Mouse (Mus musculus) midbrain, embryonic 12.5 days (tissue): Measurements from ENCODE around the gene Osbpl3. TPM values are rescaled to one million over a fixed set of nuclear protein-coding genes. Genes with fewer than 3 reads are reported as not detected.

Experiments
- ATAC-seq: fragments of 200-750 bp; cut with Nextera tagmentation; 2 replicates; pipeline ENCODE4 v1.8.0; 2017; ENCODE audit warnings: low read depth, moderate TSS enrichment, moderate library complexity; ENCODE audit not compliant: low FRiP score
- H3K27ac ChIP-seq: fragments of 300-500 bp; sonication (generic); replicated peaks from 2 replicates; pipeline ENCODE4 v1.5.1; 2016; ENCODE audit warnings: mild to moderate bottlenecking
- H3K27me3 ChIP-seq: fragments of 300-500 bp; sonication (generic); 2 replicates; pipeline ENCODE4 v1.6.1; 2016; ENCODE audit warnings: mild to moderate bottlenecking
- H3K36me3 ChIP-seq: fragments of 300-500 bp; sonication (generic); 2 replicates; pipeline ENCODE4 v1.6.1; 2016
- H3K4me1 ChIP-seq: fragments of 300-500 bp; sonication (generic); 2 replicates; pipeline ENCODE4 v1.6.1; 2016
- H3K4me2 ChIP-seq: fragments of 300-500 bp; sonication (generic); replicated peaks from 2 replicates; pipeline ENCODE4 v1.6.1; 2016; ENCODE audit warnings: mild to moderate bottlenecking, moderate library complexity
- H3K4me3 ChIP-seq: fragments of 300-500 bp; sonication (generic); 2 replicates; pipeline ENCODE4 v1.5.1; 2016; ENCODE audit warnings: mild to moderate bottlenecking
- H3K9ac ChIP-seq: fragments of 300-500 bp; sonication (generic); replicated peaks from 2 replicates; pipeline ENCODE4 v1.6.1; 2016; ENCODE audit warnings: mild to moderate bottlenecking, moderate library complexity
- H3K9me3 ChIP-seq: fragments of 300-500 bp; sonication (generic); 2 replicates; pipeline ENCODE4 v1.6.1; 2016; ENCODE audit warnings: mild to moderate bottlenecking
- WGBS: fragments of 180-500 bp; shearing (Covaris S2); methylation state at CpG from one replicate; pipeline ENCODE4 v1.1.7; 2016; 5-methylcytosine and 5-hydroxymethylcytosine counted together
- polyA plus RNA-seq: library from polyadenylated mRNA; unstranded; fragments of >200 nt; fragmentation: Nextera tagmentation; extraction: Ambion mirVana; gene quantifications from 2 replicates; pipeline ENCODE4 v1.2.1, GENCODE M21; 2016

The Osbpl3 gene
- polyA plus RNA-seq, 1 experiment from 2014 or later: 9.5 TPM

GRCm38 (mm10) chr6:50316795-50317505, 139.1 kb downstream of the Osbpl3 start:
- Histone ChIP-seq H3K9me3 (no peaks in the 10 kb centered on the region), H3K9ac (no peak overlapping the region), H3K4me1 (peaks cover 14% of the 10 kb centered on the region), H3K27ac (no peak overlapping the region), H3K36me3 (no peaks in the 10 kb centered on the region), H3K27me3 (no peaks in the 10 kb centered on the region), H3K4me3 (no peak overlapping the region), H3K4me2 (no peak overlapping the region)
- 95% methylated on average over 7 of the region's 7 CpGs for WGBS
- no peak for ATAC-seq

GRCm38 (mm10) chr6:50314406-50315071, 141.5 kb downstream of the Osbpl3 start:
- WGBS: 78% methylated on average over 12 of the region's 12 CpGs
- Histone ChIP-seq H3K27me3 (no peaks in the 10 kb centered on the region), H3K36me3 (no peaks in the 10 kb centered on the region), H3K4me3 (no peak overlapping the region), H3K9ac (no peak overlapping the region), H3K4me1 (peaks cover 14% of the 10 kb centered on the region), H3K27ac (no peak overlapping the region), H3K9me3 (no peaks in the 10 kb centered on the region), H3K4me2 (no peak overlapping the region)
- ATAC-seq: no peak

GRCm38 (mm10) chr6:50312647-50313046, 143.4 kb downstream of the Osbpl3 start:
- Histone ChIP-seq H3K9ac (no peak overlapping the region), H3K36me3 (no peaks in the 10 kb centered on the region), H3K9me3 (no peaks in the 10 kb centered on the region), H3K4me3 (no peak overlapping the region), H3K4me2 (no peak overlapping the region), H3K27me3 (no peaks in the 10 kb centered on the region), H3K27ac (no peak overlapping the region), H3K4me1 (0 out of 2 replicates have a peak, but pooled peaks cover 2% of the 10 kb centered on the region)
- 48% methylated on average over 4 of the region's 4 CpGs for WGBS
- ATAC-seq: peak; percentile 44; the same call in 1 of the 2 replicates

GRCm38 (mm10) chr6:50309019-50309418, 147.0 kb downstream of the Osbpl3 start:
- Histone ChIP-seq H3K36me3 (no peaks in the 10 kb centered on the region), H3K4me3 (no peak overlapping the region), H3K9me3 (no peaks in the 10 kb centered on the region), H3K27me3 (no peaks in the 10 kb centered on the region), H3K27ac (no peak overlapping the region), H3K4me1 (no peaks in the 10 kb centered on the region), H3K9ac (no peak overlapping the region), H3K4me2 (no peak overlapping the region)
- WGBS: 35% methylated on average over 6 of the region's 6 CpGs
- no peak for ATAC-seq

DNA sequence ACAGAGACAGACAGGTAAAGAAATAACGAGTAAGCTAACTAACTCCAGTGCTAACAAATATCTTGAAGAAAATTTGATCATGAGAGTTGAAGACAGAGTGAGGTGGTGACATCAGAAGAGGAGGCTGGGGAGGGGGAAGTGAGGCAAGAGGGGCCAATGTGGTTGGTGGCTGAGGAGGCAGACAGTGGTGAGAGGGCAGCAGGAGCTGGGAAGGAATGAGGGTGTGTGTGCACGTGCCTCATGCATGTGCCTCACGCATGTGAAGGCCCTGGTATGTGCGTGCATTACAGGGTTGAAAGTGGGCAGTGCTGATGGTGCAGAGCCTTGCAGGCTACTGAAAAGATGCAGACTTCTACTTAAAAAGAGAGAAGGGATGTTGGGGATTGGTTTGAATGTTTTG, 149.4 kb downstream of the Osbpl3 start:
- H3K9ac ChIP-seq: no peak overlapping the region
- no peak overlapping the region for H3K27ac ChIP-seq
- H3K27me3 ChIP-seq: no peaks in the 10 kb centered on the region
- H3K4me3 ChIP-seq: no peak overlapping the region
- WGBS: 88% methylated on average over 4 of the region's 4 CpGs
- ATAC-seq: no peak
- no peaks in the 10 kb centered on the region for H3K36me3 ChIP-seq
- no peaks in the 10 kb centered on the region for H3K9me3 ChIP-seq
- H3K4me1 ChIP-seq: no peaks in the 10 kb centered on the region
- H3K4me2 ChIP-seq: no peak overlapping the region

GRCm38 (mm10) chr6:50304949-50305491, 151.0 kb downstream of the Osbpl3 start:
- 66% methylated on average over 4 of the region's 4 CpGs for WGBS
- H3K27ac ChIP-seq: no peak overlapping the region
- H3K9ac ChIP-seq: no peak overlapping the region
- H3K4me3 ChIP-seq: no peak overlapping the region
- no peaks in the 10 kb centered on the region for H3K9me3 ChIP-seq
- H3K4me1 ChIP-seq: 0 out of 2 replicates have a peak, but pooled peaks cover 2% of the 10 kb centered on the region
- no peaks in the 10 kb centered on the region for H3K27me3 ChIP-seq
- ATAC-seq: no peak
- no peaks in the 10 kb centered on the region for H3K36me3 ChIP-seq
- no peak overlapping the region for H3K4me2 ChIP-seq

DNA sequence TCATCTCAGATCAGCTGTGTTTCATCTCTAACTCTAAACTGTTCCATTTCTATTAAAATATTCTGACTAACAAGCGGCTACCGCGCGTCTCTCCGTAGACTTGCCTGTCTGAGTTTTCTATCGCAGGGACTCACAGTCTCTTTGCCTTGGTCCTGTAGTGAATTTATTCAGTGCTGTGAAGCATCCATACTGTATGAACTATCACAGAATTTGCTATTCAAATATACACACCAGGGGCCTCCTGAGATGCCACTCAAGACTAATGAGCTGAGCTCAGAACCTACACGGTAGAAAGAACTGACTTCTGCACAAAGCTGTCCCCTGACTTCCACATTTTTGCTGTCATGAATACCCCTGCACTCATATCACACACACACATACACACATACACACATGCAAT, 154.9 kb downstream of the Osbpl3 start:
- 55% methylated on average over 7 of the region's 7 CpGs for WGBS
- Histone ChIP-seq H3K4me2 (no peak overlapping the region), H3K4me1 (0 out of 2 replicates have a peak, but pooled peaks cover 2% of the 10 kb centered on the region)

DNA sequence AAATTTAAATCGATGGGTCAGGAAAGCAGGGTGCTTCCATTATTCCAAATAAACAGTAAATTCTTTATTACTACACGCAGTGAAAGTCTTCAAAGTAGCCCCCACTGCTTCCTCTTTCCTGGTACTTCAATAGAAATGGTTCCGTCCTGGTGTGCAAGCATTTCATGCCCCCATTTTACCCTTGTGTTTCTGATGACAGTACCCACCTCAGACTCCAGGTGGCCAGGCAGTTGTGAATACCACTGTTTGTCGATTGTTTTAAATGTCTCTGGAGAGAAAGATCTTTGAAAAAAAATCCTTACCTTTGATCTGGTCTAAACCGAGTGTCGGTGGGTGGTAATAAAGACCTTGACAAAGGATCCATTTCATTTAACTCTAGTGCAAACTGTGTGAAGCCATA, 155.4 kb downstream of the Osbpl3 start:
- WGBS: 49% methylated on average over 6 of the region's 6 CpGs
- no peaks in the 10 kb centered on the region for H3K36me3 ChIP-seq
- no peaks in the 10 kb centered on the region for H3K9me3 ChIP-seq
- no peak overlapping the region for H3K9ac ChIP-seq
- H3K27me3 ChIP-seq: no peaks in the 10 kb centered on the region
- 0 out of 2 replicates have a peak, but pooled peaks cover 2% of the 10 kb centered on the region for H3K4me1 ChIP-seq
- 0 out of 2 replicates have a peak overlapping the region, but pooled peaks have one; percentile 25 for H3K27ac ChIP-seq
- H3K4me2 ChIP-seq: no peak overlapping the region
- ATAC-seq: no peak
- no peak overlapping the region for H3K4me3 ChIP-seq

More for the DNA sequence above, 154.9 kb downstream of the Osbpl3 start:
- Histone ChIP-seq H3K27ac (peak overlapping the region; percentile 25; the same call in 1 of the 2 replicates), H3K4me3 (no peak overlapping the region), H3K9me3 (no peaks in the 10 kb centered on the region), H3K27me3 (no peaks in the 10 kb centered on the region), H3K9ac (no peak overlapping the region), H3K36me3 (no peaks in the 10 kb centered on the region)
- ATAC-seq: no peak

GRCm38 (mm10) chr6:50299071-50299470, 156.9 kb downstream of the Osbpl3 start:
- H3K4me1 ChIP-seq: 0 out of 2 replicates have a peak, but pooled peaks cover 2% of the 10 kb centered on the region
- no peak overlapping the region for H3K4me2 ChIP-seq
- H3K36me3 ChIP-seq: no peaks in the 10 kb centered on the region
- no peak overlapping the region for H3K27ac ChIP-seq
- H3K4me3 ChIP-seq: no peak overlapping the region
- 87% methylated on average over 7 of the region's 7 CpGs for WGBS
- no peaks in the 10 kb centered on the region for H3K9me3 ChIP-seq
- H3K27me3 ChIP-seq: no peaks in the 10 kb centered on the region
- H3K9ac ChIP-seq: no peak overlapping the region
- no peak for ATAC-seq

DNA sequence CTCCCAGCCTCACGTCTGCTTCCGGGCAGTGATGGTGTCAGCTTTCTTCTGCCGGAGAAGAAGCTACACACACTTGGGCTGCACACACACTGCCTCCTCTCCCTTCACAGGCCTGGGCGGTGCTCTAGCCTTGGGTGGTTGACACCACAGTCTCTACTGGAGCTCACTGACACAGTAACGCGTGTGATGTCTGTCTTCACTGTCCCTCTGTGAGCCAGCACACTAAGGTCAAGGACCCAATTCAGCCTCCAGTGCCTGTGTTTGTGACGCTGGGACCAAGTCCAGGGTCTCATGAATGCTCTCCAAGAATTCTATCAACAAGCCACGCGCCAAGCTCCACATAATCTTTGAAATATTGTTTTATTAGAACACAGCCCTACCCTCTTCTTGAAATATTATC, 158.3 kb downstream of the Osbpl3 start:
- Histone ChIP-seq H3K9ac (no peak overlapping the region), H3K36me3 (no peaks in the 10 kb centered on the region), H3K9me3 (no peaks in the 10 kb centered on the region), H3K27me3 (no peaks in the 10 kb centered on the region), H3K27ac (no peak overlapping the region), H3K4me1 (0 out of 2 replicates have a peak, but pooled peaks cover 2% of the 10 kb centered on the region), H3K4me3 (no peak overlapping the region), H3K4me2 (no peak overlapping the region)
- no peak for ATAC-seq
- 92% methylated on average over 9 of the region's 9 CpGs for WGBS

- ATAC-seq: no peak
- Histone ChIP-seq H3K4me1 (no peaks in the 10 kb centered on the region), H3K9ac (no peak overlapping the region), H3K36me3 (no peaks in the 10 kb centered on the region), H3K4me3 (no peak overlapping the region), H3K4me2 (no peak overlapping the region), H3K27ac (no peak overlapping the region), H3K27me3 (no peaks in the 10 kb centered on the region), H3K9me3 (no peaks in the 10 kb centered on the region)
- WGBS: 71% methylated on average over 10 of the region's 10 CpGs
These were observed 160.9 kb downstream of the Osbpl3 start for GRCm38 (mm10) chr6:50295136-50295535.

DNA sequence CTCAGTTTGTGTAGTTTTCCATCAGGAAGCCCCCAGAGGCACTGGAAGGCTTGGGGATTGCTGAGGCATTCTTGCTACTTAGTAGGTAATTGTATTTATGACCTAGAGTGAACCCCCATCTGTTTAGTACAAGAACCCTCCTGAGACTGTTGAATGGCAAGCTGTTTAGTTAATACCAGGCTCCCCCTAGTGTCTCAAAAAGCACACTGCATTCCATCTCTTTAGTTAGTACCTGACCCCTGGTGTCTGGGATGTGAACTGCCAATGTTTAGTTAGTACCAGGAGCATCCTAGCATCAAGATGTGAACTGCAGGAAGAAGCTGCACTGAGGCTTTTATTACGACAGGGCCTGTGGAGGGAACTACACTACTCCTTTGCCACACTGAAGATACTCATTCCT, 161.9 kb downstream of the Osbpl3 start:
- H3K36me3 ChIP-seq: no peaks in the 10 kb centered on the region
- no peak overlapping the region for H3K27ac ChIP-seq
- H3K4me2 ChIP-seq: no peak overlapping the region
- no peak overlapping the region for H3K9ac ChIP-seq
- no peaks in the 10 kb centered on the region for H3K4me1 ChIP-seq
- no peak overlapping the region for H3K4me3 ChIP-seq
- no peaks in the 10 kb centered on the region for H3K27me3 ChIP-seq
- 57% methylated on average over 1 of the region's 1 CpGs for WGBS
- no peak for ATAC-seq
- no peaks in the 10 kb centered on the region for H3K9me3 ChIP-seq
